Mouse (Mus musculus): ENCODE measurements around the gene Mmp9. TPM values are rescaled to one million over a fixed set of nuclear protein-coding genes. Genes with fewer than 3 reads are reported as not detected.

The Mmp9 gene
- polyA plus RNA-seq, 1 experiment from 2014 or later = 0.42 TPM

- Histone ChIP-seq H3K36me3 (peaks cover 24% of the 10 kb centered on the region), H3K9me3 (replicated peaks) (no peaks in the 10 kb centered on the region), H3K27me3 (replicated peaks) (no peaks in the 10 kb centered on the region), H3K4me3 (peak overlapping the region; percentile 87; the same call in 1 of the 2 replicates), H3K4me1 (replicated peaks) (peaks cover 25% of the 10 kb centered on the region), H3K9ac (no peak overlapping the region), H3K4me2 (peak overlapping the region; percentile 86), H3K27ac (ENCODE audit: poor library complexity, severe bottlenecking) (peak overlapping the region; percentile 98)
- 89% methylated on average over 9 of the region's 9 CpGs for WGBS
- ATAC-seq (ENCODE audit: insufficient number of reproducible peaks, low FRiP score) = no peak
These were observed 27.7 kb upstream of the Mmp9 start for GRCm38 (mm10) chr2:164912749-164913427.

- Histone ChIP-seq H3K4me2 (no peak overlapping the region), H3K27me3 (replicated peaks) (no peaks in the 10 kb centered on the region), H3K9ac (no peak overlapping the region), H3K4me1 (replicated peaks) (peaks cover 25% of the 10 kb centered on the region), H3K4me3 (no peak overlapping the region), H3K9me3 (replicated peaks) (no peaks in the 10 kb centered on the region), H3K36me3 (peaks cover 19% of the 10 kb centered on the region), H3K27ac (ENCODE audit: poor library complexity, severe bottlenecking) (peak overlapping the region; percentile 17; the same call in 1 of the 2 replicates)
- no peak for ATAC-seq (ENCODE audit: insufficient number of reproducible peaks, low FRiP score)
- 81% methylated on average over 2 of the region's 2 CpGs for WGBS
These were observed 27.2 kb upstream of the Mmp9 start for GRCm38 (mm10) chr2:164913428-164913786.

GRCm38 (mm10) chr2:164916820-164917219 lies 23.8 kb upstream of the Mmp9 start:
- no peak overlapping the region for H3K4me2 ChIP-seq
- WGBS = 64% methylated on average over 5 of the region's 5 CpGs
- H3K27ac ChIP-seq (ENCODE audit: poor library complexity, severe bottlenecking) = no peak overlapping the region
- ATAC-seq (ENCODE audit: insufficient number of reproducible peaks, low FRiP score) = no peak
- H3K36me3 ChIP-seq = peaks cover 26% of the 10 kb centered on the region
- H3K9ac ChIP-seq = no peak overlapping the region
- H3K4me3 ChIP-seq = no peak overlapping the region
- peaks cover 11% of the 10 kb centered on the region for H3K4me1 ChIP-seq (replicated peaks)
- H3K27me3 ChIP-seq (replicated peaks) = no peaks in the 10 kb centered on the region
- no peaks in the 10 kb centered on the region for H3K9me3 ChIP-seq (replicated peaks)

- H3K4me2 ChIP-seq = no peak overlapping the region
- H3K4me1 ChIP-seq (replicated peaks) = peaks cover 8% of the 10 kb centered on the region
- 60% methylated on average over 10 of the region's 10 CpGs for WGBS
- ATAC-seq (ENCODE audit: insufficient number of reproducible peaks, low FRiP score) = no peak
- H3K4me3 ChIP-seq = no peak overlapping the region
- H3K36me3 ChIP-seq = peaks cover 26% of the 10 kb centered on the region
- no peaks in the 10 kb centered on the region for H3K27me3 ChIP-seq (replicated peaks)
- no peak overlapping the region for H3K27ac ChIP-seq (ENCODE audit: poor library complexity, severe bottlenecking)
- H3K9me3 ChIP-seq (replicated peaks) = no peaks in the 10 kb centered on the region
- H3K9ac ChIP-seq = no peak overlapping the region
These were observed 23.2 kb upstream of the Mmp9 start for GRCm38 (mm10) chr2:164917371-164917770.

GRCm38 (mm10) chr2:164918325-164918724 lies 22.3 kb upstream of the Mmp9 start:
- H3K4me3 ChIP-seq = no peak overlapping the region
- no peak overlapping the region for H3K4me2 ChIP-seq
- 68% methylated on average over 5 of the region's 5 CpGs for WGBS
- H3K27ac ChIP-seq (ENCODE audit: poor library complexity, severe bottlenecking) = no peak overlapping the region
- ATAC-seq (ENCODE audit: insufficient number of reproducible peaks, low FRiP score) = no peak
- no peaks in the 10 kb centered on the region for H3K9me3 ChIP-seq (replicated peaks)
- peaks cover 26% of the 10 kb centered on the region for H3K36me3 ChIP-seq
- H3K27me3 ChIP-seq (replicated peaks) = no peaks in the 10 kb centered on the region
- H3K9ac ChIP-seq = no peak overlapping the region
- peaks cover 2% of the 10 kb centered on the region for H3K4me1 ChIP-seq (replicated peaks)

GRCm38 (mm10) chr2:164921984-164922383 lies 18.6 kb upstream of the Mmp9 start:
- no peak overlapping the region for H3K4me3 ChIP-seq
- H3K9ac ChIP-seq = no peak overlapping the region
- no peaks in the 10 kb centered on the region for H3K4me1 ChIP-seq (replicated peaks)
- H3K27me3 ChIP-seq (replicated peaks) = 0 out of 2 replicates have a peak, but pooled peaks cover 6% of the 10 kb centered on the region
- ATAC-seq (ENCODE audit: insufficient number of reproducible peaks, low FRiP score) = no peak
- no peaks in the 10 kb centered on the region for H3K9me3 ChIP-seq (replicated peaks)
- no peak overlapping the region for H3K27ac ChIP-seq (ENCODE audit: poor library complexity, severe bottlenecking)
- WGBS = 62% methylated on average over 7 of the region's 7 CpGs
- no peak overlapping the region for H3K4me2 ChIP-seq
- peaks cover 17% of the 10 kb centered on the region for H3K36me3 ChIP-seq

GRCm38 (mm10) chr2:164923291-164923690 lies 17.3 kb upstream of the Mmp9 start:
- 72% methylated on average over 4 of the region's 4 CpGs for WGBS
- Histone ChIP-seq H3K9ac (no peak overlapping the region), H3K27me3 (replicated peaks) (0 out of 2 replicates have a peak, but pooled peaks cover 6% of the 10 kb centered on the region), H3K36me3 (peaks cover 17% of the 10 kb centered on the region), H3K9me3 (replicated peaks) (no peaks in the 10 kb centered on the region), H3K27ac (ENCODE audit: poor library complexity, severe bottlenecking) (no peak overlapping the region), H3K4me2 (no peak overlapping the region), H3K4me1 (replicated peaks) (no peaks in the 10 kb centered on the region), H3K4me3 (no peak overlapping the region)
- ATAC-seq (ENCODE audit: insufficient number of reproducible peaks, low FRiP score) = no peak

- H3K9ac ChIP-seq = no peak overlapping the region
- WGBS = 30% methylated on average over 11 of the region's 11 CpGs
- H3K9me3 ChIP-seq (replicated peaks) = no peaks in the 10 kb centered on the region
- H3K4me2 ChIP-seq = no peak overlapping the region
- H3K4me1 ChIP-seq (replicated peaks) = no peaks in the 10 kb centered on the region
- H3K36me3 ChIP-seq = peaks cover 11% of the 10 kb centered on the region
- no peak overlapping the region for H3K4me3 ChIP-seq
- H3K27me3 ChIP-seq (replicated peaks) = 0 out of 2 replicates have a peak, but pooled peaks cover 6% of the 10 kb centered on the region
- H3K27ac ChIP-seq (ENCODE audit: poor library complexity, severe bottlenecking) = no peak overlapping the region
- peak; percentile 46; the same call in 1 of the 2 replicates for ATAC-seq (ENCODE audit: insufficient number of reproducible peaks, low FRiP score)
These were observed 16.3 kb upstream of the Mmp9 start for GRCm38 (mm10) chr2:164924100-164924857.

- Histone ChIP-seq H3K4me1 (replicated peaks) (no peaks in the 10 kb centered on the region), H3K4me2 (no peak overlapping the region), H3K27me3 (replicated peaks) (peaks cover 52% of the 10 kb centered on the region), H3K9ac (no peak overlapping the region), H3K4me3 (no peak overlapping the region), H3K9me3 (replicated peaks) (no peaks in the 10 kb centered on the region), H3K27ac (ENCODE audit: poor library complexity, severe bottlenecking) (no peak overlapping the region), H3K36me3 (no peaks in the 10 kb centered on the region)
- no peak for ATAC-seq (ENCODE audit: insufficient number of reproducible peaks, low FRiP score)
- WGBS = 63% methylated on average over 11 of the region's 11 CpGs
These were observed 9.6 kb upstream of the Mmp9 start for GRCm38 (mm10) chr2:164930706-164931581.

GRCm38 (mm10) chr2:164933534-164933933 lies 7.0 kb upstream of the Mmp9 start:
- Histone ChIP-seq H3K9ac (no peak overlapping the region), H3K4me3 (no peak overlapping the region), H3K27me3 (replicated peaks) (peaks cover 71% of the 10 kb centered on the region), H3K36me3 (no peaks in the 10 kb centered on the region), H3K4me1 (replicated peaks) (0 out of 2 replicates have a peak, but pooled peaks cover 2% of the 10 kb centered on the region), H3K9me3 (replicated peaks) (no peaks in the 10 kb centered on the region), H3K27ac (ENCODE audit: poor library complexity, severe bottlenecking) (no peak overlapping the region), H3K4me2 (no peak overlapping the region)
- WGBS = 43% methylated on average over 8 of the region's 10 CpGs
- ATAC-seq (ENCODE audit: insufficient number of reproducible peaks, low FRiP score) = no peak

GRCm38 (mm10) chr2:164935991-164936390 lies 4.6 kb upstream of the Mmp9 start:
- ATAC-seq (ENCODE audit: insufficient number of reproducible peaks, low FRiP score) = no peak
- peaks cover 94% of the 10 kb centered on the region for H3K27me3 ChIP-seq (replicated peaks)
- no peak overlapping the region for H3K27ac ChIP-seq (ENCODE audit: poor library complexity, severe bottlenecking)
- peaks cover 13% of the 10 kb centered on the region; the same call in 1 of the 2 replicates for H3K4me1 ChIP-seq (replicated peaks)
- no peak overlapping the region for H3K4me3 ChIP-seq
- no peaks in the 10 kb centered on the region for H3K9me3 ChIP-seq (replicated peaks)
- H3K4me2 ChIP-seq = no peak overlapping the region
- WGBS = 67% methylated on average over 4 of the region's 4 CpGs
- H3K36me3 ChIP-seq = no peaks in the 10 kb centered on the region
- H3K9ac ChIP-seq = no peak overlapping the region

Data from heart, embryonic 12.5 days (tissue).